Mouse (Mus musculus): Measurements from ENCODE around the gene Zbtb45. TPM values are rescaled to one million over a fixed set of nuclear protein-coding genes. Genes with fewer than 3 reads are reported as not detected.

Gene Zbtb45
- polyA plus RNA-seq, 1 experiment from 2014 or later = 11.2 TPM

GRCm38 (mm10) chr7:12957511-12957910 is 52.3 kb downstream of the Zbtb45 start:
- no peak for ATAC-seq
- Histone ChIP-seq H3K4me1 (replicated peaks; ENCODE audit: control insufficient read depth, insufficient read depth, low read length) (no peaks in the 10 kb centered on the region; the same call in 1 of the 2 replicates), H3K36me3 (ENCODE audit: control insufficient read depth, insufficient read depth) (no peaks in the 10 kb centered on the region), H3K4me2 (replicated peaks; ENCODE audit: low read depth) (no peak overlapping the region), H3K4me3 (ENCODE audit: low read depth, low read length) (no peak overlapping the region), H3K9ac (ENCODE audit: low read depth, low read length) (no peak overlapping the region), H3K27ac (ENCODE audit: low read depth, low read length) (no peak overlapping the region), H3K27me3 (replicated peaks; ENCODE audit: control insufficient read depth, insufficient read depth, low read length) (no peaks in the 10 kb centered on the region), H3K9me3 (ENCODE audit: control insufficient read depth) (no peaks in the 10 kb centered on the region)
- WGBS = 73% methylated on average over 5 of the region's 5 CpGs
- TF ChIP-seq CTCF (IDR thresholded peaks at IDR 0.05; ENCODE audit: low read depth) = no peak

GRCm38 (mm10) chr7:12954896-12955295 is 54.9 kb downstream of the Zbtb45 start:
- no peak for ATAC-seq
- no peak overlapping the region for H3K4me3 ChIP-seq (ENCODE audit: low read depth, low read length)
- no peaks in the 10 kb centered on the region for H3K9me3 ChIP-seq (ENCODE audit: control insufficient read depth)
- WGBS = 42% methylated on average over 3 of the region's 3 CpGs
- TF ChIP-seq CTCF (IDR thresholded peaks at IDR 0.05; ENCODE audit: low read depth) = peak; percentile 58
- no peaks in the 10 kb centered on the region for H3K36me3 ChIP-seq (ENCODE audit: control insufficient read depth, insufficient read depth)
- no peak overlapping the region for H3K4me2 ChIP-seq (replicated peaks; ENCODE audit: low read depth)
- no peaks in the 10 kb centered on the region; the same call in 1 of the 2 replicates for H3K4me1 ChIP-seq (replicated peaks; ENCODE audit: control insufficient read depth, insufficient read depth, low read length)
- H3K9ac ChIP-seq (ENCODE audit: low read depth, low read length) = no peak overlapping the region
- H3K27me3 ChIP-seq (replicated peaks; ENCODE audit: control insufficient read depth, insufficient read depth, low read length) = no peaks in the 10 kb centered on the region
- H3K27ac ChIP-seq (ENCODE audit: low read depth, low read length) = no peak overlapping the region

Other genes starting within 250 kb of the Zbtb45 start
- 0.77 and 1.1 TPM in 2 replicates for gene Zscan18, start 206.4 kb downstream of the Zbtb45 start, polyA plus RNA-seq (2015; fragmentation: Nextera tagmentation; extraction: Ambion mirVana)
- gene Zfp329, start 191.2 kb downstream of the Zbtb45 start, polyA plus RNA-seq (2015; fragmentation: Nextera tagmentation; extraction: Ambion mirVana) = 4.3 and 5.8 TPM in 2 replicates
- 12.5 and 15.6 TPM in 2 replicates for gene Zfp110, start 175.3 kb downstream of the Zbtb45 start, polyA plus RNA-seq (2015; fragmentation: Nextera tagmentation; extraction: Ambion mirVana)
- gene Zfp128, start 128.9 kb downstream of the Zbtb45 start, polyA plus RNA-seq (2015; fragmentation: Nextera tagmentation; extraction: Ambion mirVana) = 0.97 and 1.2 TPM in 2 replicates
- 4.0 and 4.4 TPM in 2 replicates for gene Zscan22, start 112.2 kb downstream of the Zbtb45 start, polyA plus RNA-seq (2015; fragmentation: Nextera tagmentation; extraction: Ambion mirVana)
- gene Rps5, start 87.7 kb downstream of the Zbtb45 start, polyA plus RNA-seq (2015; fragmentation: Nextera tagmentation; extraction: Ambion mirVana) = 555 and 561 TPM in 2 replicates
- 0.05 and 0.09 TPM in 2 replicates for gene Rnf225, start 82.6 kb downstream of the Zbtb45 start, polyA plus RNA-seq (2015; fragmentation: Nextera tagmentation; extraction: Ambion mirVana)
- gene Zfp324, start 44.2 kb downstream of the Zbtb45 start, polyA plus RNA-seq (2015; fragmentation: Nextera tagmentation; extraction: Ambion mirVana) = 4.0 and 4.1 TPM in 2 replicates
- gene Zfp446, start 32.2 kb downstream of the Zbtb45 start, polyA plus RNA-seq (2015; fragmentation: Nextera tagmentation; extraction: Ambion mirVana) = 2.5 and 2.6 TPM in 2 replicates
- 0.18 and 0.22 TPM in 2 replicates for gene Slc27a5, start 11.8 kb downstream of the Zbtb45 start, polyA plus RNA-seq (2015; fragmentation: Nextera tagmentation; extraction: Ambion mirVana)
- gene Trim28, start 10.9 kb downstream of the Zbtb45 start, polyA plus RNA-seq (2015; fragmentation: Nextera tagmentation; extraction: Ambion mirVana) = 82.8 and 85.3 TPM in 2 replicates
- 323 and 329 TPM in 2 replicates for gene Chmp2a, start 24.8 kb upstream of the Zbtb45 start, polyA plus RNA-seq (2015; fragmentation: Nextera tagmentation; extraction: Ambion mirVana)
- gene Ube2m, start 28.2 kb upstream of the Zbtb45 start, polyA plus RNA-seq (2015; fragmentation: Nextera tagmentation; extraction: Ambion mirVana) = 96.8 and 107 TPM in 2 replicates
- 0.83 and 1.1 TPM in 2 replicates for gene Mzf1, start 44.7 kb upstream of the Zbtb45 start, polyA plus RNA-seq (2015; fragmentation: Nextera tagmentation; extraction: Ambion mirVana)
- not detected in 2 replicates for gene Vmn1r85, start 85.1 kb upstream of the Zbtb45 start, polyA plus RNA-seq (2015; fragmentation: Nextera tagmentation; extraction: Ambion mirVana)
- gene Vmn1r86, start 109.9 kb upstream of the Zbtb45 start, polyA plus RNA-seq (2015; fragmentation: Nextera tagmentation; extraction: Ambion mirVana) = not detected in 2 replicates
- not detected in 2 replicates for gene Vmn1r87, start 130.1 kb upstream of the Zbtb45 start, polyA plus RNA-seq (2015; fragmentation: Nextera tagmentation; extraction: Ambion mirVana)
- gene Vmn1r88, start 149.5 kb upstream of the Zbtb45 start, polyA plus RNA-seq (2015; fragmentation: Nextera tagmentation; extraction: Ambion mirVana) = not detected in 2 replicates
- not detected in 2 replicates for gene Vmn1r89, start 203.0 kb upstream of the Zbtb45 start, polyA plus RNA-seq (2015; fragmentation: Nextera tagmentation; extraction: Ambion mirVana)

All from intestine, postnatal 0 days (tissue).